Mouse (Mus musculus) forelimb bud, embryonic 11.5 days (tissue): ENCODE results near the gene Afg1l.

Source experiments
- DNase-seq: peaks from one replicate; pipeline ENCODE4 v3.0.0-alpha.2; 2012; ENCODE audit warnings: low read depth, low spot score

The Afg1l gene

DNA sequence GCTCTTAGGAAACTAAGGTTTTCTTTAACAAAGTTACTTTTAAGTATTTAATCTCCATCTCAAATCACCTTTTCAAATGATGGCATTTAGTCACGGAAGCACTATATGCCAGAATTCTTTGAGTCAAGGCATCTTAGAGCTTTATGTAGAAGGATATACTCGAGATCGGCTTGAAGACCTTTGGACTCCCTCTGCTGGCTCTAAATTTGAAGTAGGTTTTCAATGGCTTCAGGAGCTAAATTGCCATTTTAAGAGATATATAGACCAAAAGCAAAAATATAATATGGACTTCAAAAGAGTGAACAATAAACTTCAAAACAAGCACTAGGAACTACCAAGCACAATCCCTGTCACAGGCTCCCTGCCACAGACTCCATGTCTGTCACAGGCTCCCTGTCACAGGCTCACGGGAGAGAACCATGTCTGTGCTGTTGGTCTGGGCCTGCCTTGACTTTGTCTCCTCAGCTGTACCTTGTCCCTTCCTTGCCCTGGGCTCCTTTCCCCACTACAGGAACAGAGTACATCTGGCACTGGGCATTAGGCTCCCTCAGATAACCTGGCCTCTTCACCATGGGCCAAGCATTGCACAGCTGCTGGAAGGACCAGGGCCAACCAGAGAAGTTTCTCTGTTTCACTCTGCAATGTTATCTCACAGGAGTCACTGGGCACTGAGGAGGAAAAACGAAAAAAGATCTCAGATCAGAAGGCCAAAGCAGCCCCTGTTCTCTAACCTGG lies 210.4 kb downstream of the Afg1l start:
- no peak for DNase-seq

DNA sequence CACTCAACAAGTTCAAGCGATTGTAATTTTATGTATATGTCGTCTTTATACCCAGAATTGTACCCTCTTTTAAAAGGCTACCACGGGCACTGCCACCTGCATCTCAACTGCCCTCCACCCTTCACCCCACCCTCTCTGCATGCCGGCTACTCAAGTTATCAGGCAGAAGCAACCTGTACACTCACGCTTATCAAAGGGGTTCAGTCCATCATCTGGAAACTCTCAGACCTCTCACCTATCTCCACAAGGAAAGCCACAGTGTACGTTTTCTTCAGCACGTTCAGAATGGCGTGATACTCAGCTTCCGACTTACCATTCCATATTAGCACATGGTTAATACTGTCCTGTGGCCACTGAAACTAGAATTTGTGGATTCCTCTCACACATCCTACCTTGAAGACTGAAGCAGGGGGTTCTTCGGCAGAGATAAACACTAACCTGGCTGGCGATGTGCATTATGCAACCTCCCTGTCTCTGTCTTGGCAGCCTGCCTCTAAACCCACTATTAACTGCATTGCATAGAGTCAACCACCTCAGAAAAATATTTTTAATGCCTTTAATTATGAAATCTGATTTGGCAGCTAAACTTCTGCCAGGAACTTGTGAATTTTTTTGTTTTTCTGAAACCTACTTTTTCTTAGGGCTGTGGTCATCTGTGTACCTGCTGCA lies 213.2 kb downstream of the Afg1l start:
- no peak for DNase-seq

DNA sequence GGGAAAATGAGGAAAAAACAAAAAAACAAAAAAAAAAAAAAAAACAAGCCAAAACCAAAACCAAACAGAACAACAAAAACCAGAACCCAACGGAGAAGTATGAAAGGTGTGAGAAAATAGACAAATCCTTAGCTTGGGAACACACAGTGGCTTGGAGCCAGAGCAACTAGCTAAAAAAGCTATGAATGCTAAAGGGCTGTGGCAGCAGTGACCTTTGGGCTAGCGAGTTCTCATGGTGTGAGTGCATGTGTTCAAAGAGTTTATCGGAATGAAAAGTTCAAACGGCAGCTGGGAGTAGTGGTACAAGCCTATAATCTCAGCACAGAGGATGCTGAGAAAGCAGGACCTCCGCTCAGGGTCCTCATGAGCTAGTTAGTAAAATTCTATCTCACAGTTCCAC lies 214.2 kb downstream of the Afg1l start:
- DNase-seq: no peak

DNA sequence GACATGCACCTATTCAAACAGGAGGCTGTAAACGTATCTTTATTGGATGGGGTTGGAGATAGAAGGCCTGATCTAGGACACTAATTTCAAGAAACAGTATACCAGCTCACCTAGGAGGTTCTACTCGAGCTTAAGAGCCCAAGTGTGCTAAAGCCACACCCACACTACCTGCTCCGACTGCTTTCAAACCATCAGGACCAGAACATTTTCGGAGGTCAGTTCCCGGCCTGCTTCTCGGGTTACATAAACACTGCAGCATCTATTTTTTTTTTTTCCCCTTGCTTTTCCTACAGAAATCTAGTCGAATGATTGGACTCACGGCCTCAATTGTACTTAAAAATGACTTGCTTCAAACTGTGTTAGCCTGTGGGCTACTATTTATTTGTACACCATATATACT lies 214.7 kb downstream of the Afg1l start:
- no peak for DNase-seq
